Mouse (Mus musculus) hindbrain, embryonic 16.5 days (tissue): Measurements from ENCODE around the gene Nutm1. TPM values are rescaled to one million over a fixed set of nuclear protein-coding genes. Genes with fewer than 3 reads are reported as not detected.

Source experiments
- ATAC-seq: fragments of 200-750 bp; cut with Nextera tagmentation; 2 replicates; pipeline ENCODE4 v1.8.0; 2017; ENCODE audit warnings: moderate TSS enrichment, moderate library complexity
- H3K27ac ChIP-seq: fragments of 300-500 bp; sonication (generic); 2 replicates; pipeline ENCODE4 v1.5.1; 2014; ENCODE audit warnings: low read depth, mild to moderate bottlenecking, control low read depth, low read length, moderate library complexity
- H3K27me3 ChIP-seq: fragments of 300-500 bp; sonication (generic); replicated peaks from 2 replicates; pipeline ENCODE4 v1.6.1; 2014; ENCODE audit warnings: low read length; ENCODE audit not compliant: control insufficient read depth, insufficient read depth
- H3K36me3 ChIP-seq: fragments of 300-500 bp; sonication (generic); 2 replicates; pipeline ENCODE4 v1.6.1; 2014; ENCODE audit warnings: mild to moderate bottlenecking, low read length, moderate library complexity, mixed read lengths; ENCODE audit not compliant: control insufficient read depth, insufficient read depth
- H3K4me1 ChIP-seq: fragments of 300-500 bp; sonication (generic); 2 replicates; pipeline ENCODE4 v1.6.1; 2014; ENCODE audit warnings: low read depth, low read length; ENCODE audit not compliant: control insufficient read depth, insufficient read depth
- H3K4me2 ChIP-seq: fragments of 300-500 bp; sonication (generic); 2 replicates; pipeline ENCODE4 v1.6.1; 2014; ENCODE audit warnings: mild to moderate bottlenecking, low read length, control low read depth, moderate library complexity
- H3K4me3 ChIP-seq: fragments of 300-500 bp; sonication (generic); 2 replicates; pipeline ENCODE4 v1.5.1; 2014; ENCODE audit warnings: mild to moderate bottlenecking, low read length, control low read depth, moderate library complexity
- H3K9ac ChIP-seq: fragments of 300-500 bp; sonication (generic); 2 replicates; pipeline ENCODE4 v1.6.1; 2014; ENCODE audit warnings: low read depth, mild to moderate bottlenecking, control low read depth, low read length, moderate library complexity
- H3K9me3 ChIP-seq: fragments of 300-500 bp; sonication (generic); 2 replicates; pipeline ENCODE4 v1.6.1; 2014; ENCODE audit warnings: mild to moderate bottlenecking, low read length, moderate library complexity; ENCODE audit not compliant: control insufficient read depth
- WGBS: fragments of 180-500 bp; shearing (Covaris S2); extraction: QIAGEN DNeasy Blood & Tissue Kit; methylation state at CpG from one replicate; pipeline ENCODE4 v1.1.7; 2014; 5-methylcytosine and 5-hydroxymethylcytosine counted together
- polyA plus RNA-seq: library from polyadenylated mRNA; unstranded; fragments of >200 nt; fragmentation: Nextera tagmentation; extraction: Ambion mirVana; gene quantifications from 2 replicates; pipeline ENCODE4 v1.2.1, GENCODE M21; 2015

The Nutm1 gene
- polyA plus RNA-seq, 1 experiment from 2014 or later: 0.04 TPM

DNA sequence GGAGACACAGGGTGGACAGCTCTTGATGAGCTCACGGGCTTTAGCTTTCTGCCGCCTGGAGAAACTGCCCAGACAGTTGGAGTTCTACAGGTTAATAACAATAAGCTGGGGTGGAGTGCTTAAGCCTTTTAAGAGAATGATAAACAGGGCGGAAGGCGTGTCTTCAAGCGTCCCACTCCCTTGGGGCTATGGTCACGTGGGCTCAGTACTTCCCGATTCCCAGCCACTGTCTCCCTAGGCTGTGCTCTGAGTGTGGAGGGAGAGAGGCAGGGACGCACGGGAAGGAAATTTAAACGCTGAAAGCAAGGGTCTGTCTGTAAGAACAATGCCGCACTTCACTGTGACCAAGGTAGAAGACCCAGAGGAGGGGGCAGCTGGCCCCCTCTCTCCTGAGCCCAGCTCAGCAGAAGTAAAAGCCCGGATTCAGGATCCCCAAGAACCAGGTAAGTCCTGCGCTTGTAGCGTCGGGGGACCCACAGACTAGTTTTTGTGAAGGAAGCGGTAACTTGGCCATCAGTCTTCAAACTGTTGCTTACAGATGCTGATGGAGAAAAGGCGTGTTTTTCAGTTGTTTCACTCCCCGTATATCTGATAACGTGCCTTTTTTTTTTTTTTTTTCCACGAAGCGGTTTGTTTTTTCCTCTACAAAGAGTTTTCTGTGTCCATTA, 25.4 kb upstream of the Nutm1 start:
- Histone ChIP-seq H3K27me3 (no peaks in the 10 kb centered on the region), H3K27ac (no peak overlapping the region), H3K4me3 (peak overlapping the region; percentile 42), H3K4me2 (peak overlapping the region; percentile 87), H3K9ac (peak overlapping the region; percentile 52), H3K36me3 (no peaks in the 10 kb centered on the region), H3K9me3 (no peaks in the 10 kb centered on the region), H3K4me1 (peaks cover 8% of the 10 kb centered on the region)
- peak; percentile 90 for ATAC-seq
- WGBS: under 1% methylated on average over 21 of the region's 21 CpGs

DNA sequence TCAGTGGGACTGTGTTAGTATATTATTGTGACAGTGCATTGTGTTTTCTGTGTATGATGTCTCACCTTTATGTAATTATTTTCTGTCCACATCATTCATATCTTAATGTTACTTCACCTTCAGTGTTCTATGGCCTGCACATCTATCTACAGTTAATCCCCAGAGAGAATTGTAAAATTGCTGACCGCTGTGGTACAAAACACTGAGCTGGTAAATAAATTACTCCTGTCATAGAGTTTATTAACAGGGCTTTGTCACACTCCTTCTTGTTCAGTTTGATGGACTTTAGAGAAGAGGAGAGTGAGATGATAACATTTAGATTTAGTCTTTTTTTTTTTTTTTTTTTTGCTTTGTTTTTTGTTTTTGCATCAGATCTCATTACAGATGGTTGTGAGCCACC, 23.8 kb upstream of the Nutm1 start:
- ATAC-seq: no peak
- WGBS: 80% methylated on average over 1 of the region's 1 CpGs

GRCm38 (mm10) chr2:112276870-112277269, 17.8 kb upstream of the Nutm1 start:
- 85% methylated on average over 3 of the region's 3 CpGs for WGBS

More for the DNA sequence above, 23.8 kb upstream of the Nutm1 start:
- Histone ChIP-seq H3K36me3 (no peaks in the 10 kb centered on the region), H3K27ac (no peak overlapping the region), H3K9me3 (no peaks in the 10 kb centered on the region), H3K27me3 (no peaks in the 10 kb centered on the region), H3K9ac (no peak overlapping the region), H3K4me3 (no peak overlapping the region), H3K4me1 (peaks cover 8% of the 10 kb centered on the region), H3K4me2 (no peak overlapping the region)

GRCm38 (mm10) chr2:112273474-112273873, 14.4 kb upstream of the Nutm1 start:
- Histone ChIP-seq H3K36me3 (no peaks in the 10 kb centered on the region), H3K9ac (no peak overlapping the region), H3K4me2 (no peak overlapping the region), H3K9me3 (no peaks in the 10 kb centered on the region), H3K27ac (no peak overlapping the region), H3K27me3 (no peaks in the 10 kb centered on the region), H3K4me1 (peaks cover 6% of the 10 kb centered on the region), H3K4me3 (no peak overlapping the region)
- ATAC-seq: no peak
- 94% methylated on average over 6 of the region's 6 CpGs for WGBS

More at GRCm38 (mm10) chr2:112276870-112277269, 17.8 kb upstream of the Nutm1 start:
- Histone ChIP-seq H3K9me3 (no peaks in the 10 kb centered on the region), H3K4me1 (no peaks in the 10 kb centered on the region), H3K36me3 (no peaks in the 10 kb centered on the region), H3K4me2 (no peak overlapping the region), H3K27ac (no peak overlapping the region), H3K27me3 (no peaks in the 10 kb centered on the region), H3K9ac (no peak overlapping the region), H3K4me3 (no peak overlapping the region)
- no peak for ATAC-seq

GRCm38 (mm10) chr2:112272909-112273308, 13.8 kb upstream of the Nutm1 start:
- Histone ChIP-seq H3K36me3 (no peaks in the 10 kb centered on the region), H3K4me1 (peaks cover 9% of the 10 kb centered on the region), H3K9ac (no peak overlapping the region), H3K4me2 (no peak overlapping the region), H3K9me3 (no peaks in the 10 kb centered on the region), H3K4me3 (no peak overlapping the region), H3K27ac (no peak overlapping the region), H3K27me3 (no peaks in the 10 kb centered on the region)
- ATAC-seq: no peak
- 93% methylated on average over 2 of the region's 2 CpGs for WGBS

- Histone ChIP-seq H3K4me3 (no peak overlapping the region), H3K27ac (no peak overlapping the region), H3K4me1 (peaks cover 20% of the 10 kb centered on the region), H3K4me2 (no peak overlapping the region; the same call in 1 of the 2 replicates), H3K9me3 (no peaks in the 10 kb centered on the region), H3K9ac (no peak overlapping the region), H3K27me3 (no peaks in the 10 kb centered on the region), H3K36me3 (no peaks in the 10 kb centered on the region)
- no peak for ATAC-seq
- 91% methylated on average over 2 of the region's 2 CpGs for WGBS
Observed at GRCm38 (mm10) chr2:112270011-112270410, 10.9 kb upstream of the Nutm1 start.

GRCm38 (mm10) chr2:112267547-112268269, 8.6 kb upstream of the Nutm1 start:
- no peak for ATAC-seq
- no peaks in the 10 kb centered on the region for H3K9me3 ChIP-seq
- peak overlapping the region; percentile 79 for H3K4me2 ChIP-seq
- 75% methylated on average over 8 of the region's 8 CpGs for WGBS
- peaks cover 28% of the 10 kb centered on the region for H3K4me1 ChIP-seq
- H3K9ac ChIP-seq: no peak overlapping the region
- H3K4me3 ChIP-seq: peak overlapping the region; percentile 94; the same call in 1 of the 2 replicates
- no peak overlapping the region for H3K27ac ChIP-seq
- no peaks in the 10 kb centered on the region for H3K36me3 ChIP-seq
- no peaks in the 10 kb centered on the region for H3K27me3 ChIP-seq

DNA sequence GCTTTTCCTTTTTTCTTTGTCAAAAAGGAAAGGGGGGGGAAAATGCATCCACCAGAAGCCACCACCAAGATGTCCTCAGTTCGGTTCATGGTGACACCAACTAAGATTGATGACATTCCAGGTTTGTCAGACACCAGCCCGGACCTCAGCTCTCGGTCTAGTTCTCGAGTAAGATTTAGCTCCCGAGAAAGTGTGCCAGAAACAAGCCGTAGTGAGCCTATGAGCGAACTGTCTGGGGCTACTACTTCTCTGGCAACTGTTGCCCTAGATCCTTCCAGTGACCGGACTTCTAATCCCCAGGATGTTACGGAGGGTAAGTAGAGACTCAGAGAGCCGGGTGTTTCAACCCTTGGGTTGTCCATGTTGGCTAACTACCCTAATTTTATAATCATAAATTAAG, 7.7 kb upstream of the Nutm1 start:
- no peaks in the 10 kb centered on the region for H3K36me3 ChIP-seq
- ATAC-seq: no peak
- peaks cover 29% of the 10 kb centered on the region for H3K4me1 ChIP-seq
- H3K4me2 ChIP-seq: peak overlapping the region; percentile 79
- peak overlapping the region; percentile 94 for H3K4me3 ChIP-seq
- peak overlapping the region; percentile 87 for H3K9ac ChIP-seq
- 38% methylated on average over 10 of the region's 10 CpGs for WGBS
- no peaks in the 10 kb centered on the region for H3K27me3 ChIP-seq
- no peaks in the 10 kb centered on the region for H3K9me3 ChIP-seq
- no peak overlapping the region for H3K27ac ChIP-seq

GRCm38 (mm10) chr2:112266242-112266592, 7.1 kb upstream of the Nutm1 start, which contains the start of gene Gm21985:
Gm21985 (plus strand) TSS chr2:112266314.
- Histone ChIP-seq H3K27ac (peak within 1 kb of the TSS; percentile 93), H3K4me3 (peak within 1 kb of the TSS; percentile 94), H3K4me1 (peaks cover 29% of the 10 kb centered on the region), H3K9ac (peak within 1 kb of the TSS; percentile 87), H3K9me3 (no peaks in the 10 kb centered on the region), H3K4me2 (peak within 1 kb of the TSS; percentile 79), H3K27me3 (no peaks in the 10 kb centered on the region), H3K36me3 (no peaks in the 10 kb centered on the region)
- peak; percentile 15 for ATAC-seq
- WGBS: under 1% methylated on average over 11 of the region's 11 CpGs
